Mouse (Mus musculus) myocyte (in vitro differentiated cells): ENCODE measurements around the gene Ntrk2.

Experiments
- CEBPB ChIP-seq: IDR thresholded peaks from 2 replicates; pipeline ENCODE4 v1.6.1; 2011; ENCODE audit warnings: mild to moderate bottlenecking, moderate library complexity; ENCODE audit not compliant: poor library complexity, insufficient read depth, severe bottlenecking
- MAX ChIP-seq: IDR thresholded peaks from one replicate; pipeline ENCODE4 v1.6.1; 2011; ENCODE audit warnings: low read depth, mild to moderate bottlenecking, control low read depth
- MYOD1 ChIP-seq, 3 experiments: IDR thresholded peaks; one replicate each; pipeline ENCODE4 v1.6.1; 2011; ENCODE audit warnings: control low read depth in 2 of 3, low read depth in 2 of 3, mild to moderate bottlenecking in 2 of 3, moderate library complexity in 1 of 3; ENCODE audit not compliant: insufficient read length in 2 of 3, control insufficient read depth in 1 of 3
- MYOG ChIP-seq, 3 experiments: IDR thresholded peaks; one replicate each; pipeline ENCODE4 v1.6.1; 2011; ENCODE audit warnings: control low read depth in 2 of 3, low read depth in 2 of 3, mild to moderate bottlenecking in 2 of 3; ENCODE audit not compliant: insufficient read length in 2 of 3, control insufficient read depth in 1 of 3, insufficient read depth in 1 of 3
- POLR2A ChIP-seq: IDR thresholded peaks from one replicate; pipeline ENCODE4 v1.6.1; 2011; ENCODE audit warnings: low read depth, mild to moderate bottlenecking, control low read depth, moderate library complexity; ENCODE audit not compliant: insufficient read length
- POLR2AphosphoS2 ChIP-seq: IDR thresholded peaks from one replicate; pipeline ENCODE4 v1.6.1; 2011; ENCODE audit warnings: low read depth, control low read depth; ENCODE audit not compliant: insufficient read length
- REST ChIP-seq: IDR thresholded peaks from one replicate; pipeline ENCODE4 v1.6.1; 2011; ENCODE audit warnings: mild to moderate bottlenecking, control low read depth, moderate library complexity; ENCODE audit not compliant: insufficient read depth, insufficient read length
- TCF12 ChIP-seq: IDR thresholded peaks from one replicate; pipeline ENCODE4 v1.6.1; 2011; ENCODE audit warnings: mild to moderate bottlenecking, control low read depth; ENCODE audit not compliant: poor library complexity, insufficient read depth, severe bottlenecking
- USF1 ChIP-seq: IDR thresholded peaks from one replicate; pipeline ENCODE4 v1.6.1; 2011; ENCODE audit warnings: low read depth, mild to moderate bottlenecking, control low read depth, moderate library complexity

GRCm38 (mm10) chr13:58904742-58905735 is 98.7 kb downstream of the Ntrk2 start:
- TF ChIP-seq USF1 (no peak), POLR2A (no peak), POLR2AphosphoS2 (no peak), TCF12 (no peak), CEBPB (no peak), MYOG (IDR thresholded peaks at IDR 0.05; ENCODE audit: control insufficient read depth in 1 of 3, insufficient read depth in 1 of 3, insufficient read length in 2 of 3, low read depth in 2 of 3) (no peak), MAX (no peak), MYOD1 (IDR thresholded peaks at IDR 0.05; ENCODE audit: control insufficient read depth in 1 of 3, insufficient read length in 2 of 3, low read depth in 2 of 3) (no peak), REST (no peak)
